Mouse (Mus musculus): ENCODE data around the gene Hax1.

DNA sequence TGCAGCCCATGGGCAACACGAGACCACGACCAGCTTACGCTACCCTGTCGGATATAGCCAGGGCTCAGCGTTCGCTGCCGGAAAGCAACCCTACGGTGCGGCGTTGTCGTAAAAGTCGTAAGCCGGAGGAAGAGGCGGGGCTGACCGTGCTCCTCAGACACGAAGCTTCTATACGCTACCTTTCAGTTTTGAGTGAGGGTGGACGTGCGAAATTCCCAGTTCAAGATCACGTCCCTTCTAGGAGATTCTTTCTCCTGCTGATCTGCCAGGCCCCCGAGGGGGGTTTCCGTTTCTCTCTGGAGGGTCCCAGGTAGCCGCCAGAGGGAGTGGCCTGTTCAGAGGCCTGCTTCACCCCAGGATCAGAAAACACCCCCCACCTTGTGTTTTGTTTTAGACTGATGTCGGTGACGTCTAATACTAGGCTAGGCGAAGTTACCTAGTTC, at the start of gene Hax1:
- TF ChIP-seq POLR2A (IDR thresholded peaks at IDR 0.05; ENCODE audit: insufficient read depth, low read length): peak; percentile 20
- TF ChIP-seq CTCF (IDR thresholded peaks at IDR 0.05; ENCODE audit: low read depth, low read length): no peak
